Mouse (Mus musculus): ENCODE measurements around the gene Ascl4. TPM values are rescaled to one million over a fixed set of nuclear protein-coding genes. Genes with fewer than 3 reads are reported as not detected.

Gene Ascl4
- polyA plus RNA-seq, 1 experiment from 2014 or later = 2.1 TPM

DNA sequence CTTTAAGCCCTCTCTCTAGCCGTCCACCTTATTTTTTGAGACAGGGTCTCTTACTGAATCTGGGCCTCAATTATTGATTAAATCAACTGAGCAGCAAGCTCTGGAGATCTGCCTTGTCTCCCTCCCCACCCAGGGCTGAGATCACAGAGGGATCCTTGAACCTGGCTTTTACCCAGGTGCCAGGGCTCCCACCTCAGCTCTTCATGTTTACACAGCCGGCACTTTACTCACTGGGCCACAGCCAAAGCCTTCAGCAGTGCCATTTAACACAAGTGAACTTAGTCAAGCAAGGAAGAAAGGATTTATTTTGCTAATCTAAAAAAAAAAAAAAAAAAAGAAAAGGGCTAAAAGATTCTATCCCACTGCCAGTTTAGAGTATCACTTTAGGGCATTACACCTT lies 26.9 kb downstream of the Ascl4 start:
- no peak for ATAC-seq (ENCODE audit: insufficient number of reproducible peaks, insufficient read depth, low FRiP score, low TSS enrichment, low read depth)
- Histone ChIP-seq H3K27ac (no peak overlapping the region), H3K27me3 (no peaks in the 10 kb centered on the region), H3K9me3 (no peaks in the 10 kb centered on the region), H3K4me3 (no peak overlapping the region), H3K36me3 (peaks cover 58% of the 10 kb centered on the region), H3K4me1 (peaks cover 7% of the 10 kb centered on the region; the same call in 1 of the 2 replicates), H3K4me2 (no peak overlapping the region), H3K9ac (no peak overlapping the region)
- WGBS = 86% methylated on average over 2 of the region's 2 CpGs

DNA sequence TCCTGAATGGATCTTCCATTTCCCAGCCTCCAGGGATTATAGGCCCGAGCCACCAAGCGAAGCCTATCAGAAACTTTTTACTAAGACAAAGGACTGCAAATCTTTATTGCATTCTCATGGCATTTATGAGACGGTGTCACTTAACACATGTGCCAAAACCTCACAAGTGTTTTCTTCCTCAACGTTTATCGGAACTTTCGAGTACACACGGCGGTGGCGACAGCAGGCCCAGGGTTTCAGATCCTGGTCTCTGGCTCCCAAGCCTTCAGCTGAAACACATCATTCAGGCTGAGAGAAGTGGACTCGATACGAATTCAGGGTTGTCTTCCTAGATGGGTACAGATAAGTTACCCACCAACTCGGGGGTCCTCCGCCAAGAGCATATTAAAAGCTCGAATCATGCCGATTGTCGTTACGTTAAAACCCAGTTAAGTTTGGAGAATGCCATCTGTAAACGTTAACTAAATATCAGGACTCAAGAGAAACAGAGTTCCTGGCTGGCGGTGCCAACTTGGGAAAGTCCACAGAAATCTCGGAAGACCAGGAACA lies 29.5 kb downstream of the Ascl4 start:
- H3K27me3 ChIP-seq = no peaks in the 10 kb centered on the region
- 5% methylated on average over 20 of the region's 20 CpGs for WGBS
- H3K36me3 ChIP-seq = peaks cover 36% of the 10 kb centered on the region
- ATAC-seq (ENCODE audit: insufficient number of reproducible peaks, insufficient read depth, low FRiP score, low TSS enrichment, low read depth) = no peak
- peak overlapping the region; percentile 96 for H3K9ac ChIP-seq
- peak overlapping the region; percentile 99 for H3K4me3 ChIP-seq
- H3K4me2 ChIP-seq = peak overlapping the region; percentile 88
- H3K27ac ChIP-seq = peak overlapping the region; percentile 84
- H3K9me3 ChIP-seq = no peaks in the 10 kb centered on the region
- H3K4me1 ChIP-seq = peaks cover 7% of the 10 kb centered on the region; the same call in 1 of the 2 replicates

DNA sequence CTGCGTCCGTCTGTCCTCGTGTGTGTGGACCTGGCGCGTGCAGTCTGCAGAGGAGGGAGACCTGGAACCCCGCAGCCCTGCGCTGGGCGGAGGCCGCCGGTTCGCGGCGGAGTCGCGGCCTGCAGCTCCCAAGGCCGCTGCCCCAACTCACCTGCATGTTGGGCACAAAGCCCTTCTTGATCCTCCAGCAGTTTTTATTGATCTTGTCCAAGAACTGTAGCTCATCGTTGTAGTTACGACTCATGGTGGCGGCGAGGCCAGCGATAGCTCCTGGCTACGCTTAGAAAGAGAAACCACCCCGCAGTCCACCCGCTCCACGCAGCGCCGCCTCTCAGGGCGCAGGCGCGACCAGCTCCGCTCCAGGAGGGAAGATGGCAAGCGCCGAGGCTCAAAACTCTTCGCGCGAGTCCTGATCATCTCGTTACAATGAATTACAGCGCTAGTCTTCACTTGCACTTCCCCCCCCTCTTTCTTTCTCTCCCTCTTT lies 30.0 kb downstream of the Ascl4 start, which contains the start of gene Rtcb:
TSS of gene Rtcb (minus strand) at position 360 of the 487 bp plus-strand sequence.
- Histone ChIP-seq H3K9ac (peak within 1 kb of the TSS; percentile 96), H3K27ac (peak within 1 kb of the TSS; percentile 84), H3K4me2 (peak within 1 kb of the TSS; percentile 88), H3K36me3 (peaks cover 30% of the 10 kb centered on the region), H3K4me1 (peaks cover 7% of the 10 kb centered on the region; the same call in 1 of the 2 replicates), H3K4me3 (peak within 1 kb of the TSS; percentile 99), H3K9me3 (no peaks in the 10 kb centered on the region), H3K27me3 (no peaks in the 10 kb centered on the region)
- WGBS = under 1% methylated on average over 38 of the region's 38 CpGs
- peak; percentile 84 for ATAC-seq (ENCODE audit: insufficient number of reproducible peaks, insufficient read depth, low FRiP score, low TSS enrichment, low read depth)

DNA sequence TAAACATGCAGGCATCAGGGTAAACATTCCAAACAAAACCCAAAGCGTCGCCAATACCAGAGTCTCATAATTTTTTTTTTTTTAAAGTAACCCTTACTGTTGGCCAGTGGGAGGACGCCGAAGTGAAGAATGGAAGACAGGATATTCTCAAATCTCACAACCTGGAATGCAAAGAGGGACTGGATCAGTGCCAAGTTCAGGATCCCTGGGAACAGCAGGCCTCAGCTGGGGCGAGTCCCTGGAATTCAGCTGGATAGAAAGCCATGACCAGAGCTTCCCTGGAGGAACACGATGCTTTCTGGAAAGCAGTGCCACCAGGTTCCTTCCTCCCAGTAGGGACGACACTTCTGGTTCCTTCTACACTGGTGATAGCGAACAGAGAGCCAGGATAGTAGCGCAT lies 35.4 kb downstream of the Ascl4 start:
- no peak overlapping the region for H3K27ac ChIP-seq
- no peaks in the 10 kb centered on the region for H3K9me3 ChIP-seq
- WGBS = 72% methylated on average over 9 of the region's 9 CpGs
- ATAC-seq (ENCODE audit: insufficient number of reproducible peaks, insufficient read depth, low FRiP score, low TSS enrichment, low read depth) = no peak
- no peaks in the 10 kb centered on the region for H3K27me3 ChIP-seq
- H3K36me3 ChIP-seq = no peaks in the 10 kb centered on the region
- no peaks in the 10 kb centered on the region for H3K4me1 ChIP-seq
- H3K4me3 ChIP-seq = no peak overlapping the region
- H3K4me2 ChIP-seq = no peak overlapping the region
- no peak overlapping the region for H3K9ac ChIP-seq

DNA sequence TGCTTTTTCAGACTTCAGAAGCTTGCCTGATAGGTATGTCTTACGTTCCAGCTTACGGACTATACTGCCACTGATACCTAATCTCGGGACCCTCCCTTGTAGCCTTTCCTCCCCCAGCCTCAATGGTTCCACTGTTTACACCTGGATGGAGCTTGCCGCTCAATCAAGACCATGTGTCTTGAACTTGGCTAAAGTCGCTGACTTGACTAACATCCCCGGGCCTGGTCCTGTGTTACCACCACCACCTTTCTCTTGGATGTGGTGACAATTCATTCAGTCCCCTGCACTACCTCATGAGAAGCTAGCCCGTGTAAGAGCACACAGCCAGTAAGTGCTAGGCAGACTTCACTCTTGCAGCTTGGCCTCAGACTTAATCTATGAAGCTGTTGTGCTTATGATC lies 36.8 kb downstream of the Ascl4 start:
- 81% methylated on average over 7 of the region's 7 CpGs for WGBS
- ATAC-seq (ENCODE audit: insufficient number of reproducible peaks, insufficient read depth, low FRiP score, low TSS enrichment, low read depth) = no peak

DNA sequence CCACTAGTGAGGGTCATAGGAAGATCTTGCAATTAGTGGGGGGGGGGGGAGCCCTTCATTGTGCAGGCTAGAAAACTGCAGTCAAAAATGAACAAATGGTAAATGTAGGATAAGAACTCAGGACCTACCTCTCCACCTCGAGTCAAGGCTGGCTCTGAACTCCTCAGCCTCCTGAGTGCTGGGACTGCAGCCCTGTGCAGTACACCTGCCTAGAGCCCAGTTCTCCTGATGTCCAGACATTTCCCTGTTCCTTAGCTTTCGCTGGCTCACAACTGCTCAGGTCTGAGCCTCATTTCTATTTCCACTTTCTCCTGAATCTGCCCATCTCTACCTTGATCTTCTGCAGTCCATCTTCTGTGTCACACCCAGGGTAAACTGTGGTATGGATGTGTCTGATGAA lies 39.0 kb downstream of the Ascl4 start:
- no peak overlapping the region for H3K27ac ChIP-seq
- no peaks in the 10 kb centered on the region for H3K36me3 ChIP-seq
- H3K9ac ChIP-seq = no peak overlapping the region
- H3K4me3 ChIP-seq = no peak overlapping the region
- H3K27me3 ChIP-seq = no peaks in the 10 kb centered on the region
- no peaks in the 10 kb centered on the region for H3K4me1 ChIP-seq
- no peak overlapping the region for H3K4me2 ChIP-seq
- ATAC-seq (ENCODE audit: insufficient number of reproducible peaks, insufficient read depth, low FRiP score, low TSS enrichment, low read depth) = no peak
- H3K9me3 ChIP-seq = no peaks in the 10 kb centered on the region
- WGBS = 56% methylated on average over 2 of the region's 2 CpGs

More for the DNA sequence above, 36.8 kb downstream of the Ascl4 start:
- Histone ChIP-seq H3K27me3 (no peaks in the 10 kb centered on the region), H3K4me3 (no peak overlapping the region), H3K36me3 (no peaks in the 10 kb centered on the region), H3K9ac (no peak overlapping the region), H3K4me1 (no peaks in the 10 kb centered on the region), H3K27ac (no peak overlapping the region), H3K9me3 (no peaks in the 10 kb centered on the region), H3K4me2 (no peak overlapping the region)

DNA sequence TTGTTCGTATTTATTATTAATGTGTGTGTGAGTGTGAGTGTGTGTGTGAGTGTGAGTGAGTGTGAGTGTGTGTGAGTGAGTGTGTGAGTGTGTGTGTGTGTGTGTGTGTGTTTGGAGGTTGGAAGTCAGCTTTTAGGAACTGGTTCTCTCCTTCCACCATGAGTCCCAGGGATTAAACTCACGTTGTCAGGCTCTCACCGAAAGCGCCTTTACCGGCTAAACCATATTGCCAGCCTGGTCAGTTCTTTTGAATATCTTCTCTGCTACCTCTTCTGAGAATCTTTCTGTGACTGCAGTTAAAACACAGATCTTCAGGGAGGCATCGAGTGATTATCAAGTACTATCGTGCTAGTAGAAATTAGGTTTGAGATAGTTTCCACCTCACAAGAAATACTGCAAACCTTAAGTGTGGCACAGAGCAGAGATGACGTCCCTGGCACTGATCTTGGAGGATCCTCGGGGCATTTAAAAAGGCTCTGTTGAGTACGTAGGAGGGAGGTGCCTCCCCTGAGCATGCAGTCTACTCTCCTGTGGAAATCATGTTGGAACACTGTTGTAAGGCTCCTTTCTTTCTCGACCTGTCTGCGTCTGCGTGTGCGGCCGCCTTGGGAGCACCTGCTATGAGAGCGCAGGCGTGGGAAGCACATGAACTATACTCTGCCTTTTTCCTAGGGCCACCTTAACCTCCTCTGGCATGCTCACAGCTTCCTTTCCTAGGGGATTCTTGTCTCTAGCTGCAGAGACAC lies 40.1 kb downstream of the Ascl4 start:
- Histone ChIP-seq H3K4me1 (no peaks in the 10 kb centered on the region), H3K27me3 (no peaks in the 10 kb centered on the region), H3K27ac (no peak overlapping the region), H3K4me3 (no peak overlapping the region), H3K36me3 (no peaks in the 10 kb centered on the region), H3K9ac (0 out of 2 replicates have a peak overlapping the region, but pooled peaks have one; percentile 27), H3K4me2 (no peak overlapping the region), H3K9me3 (no peaks in the 10 kb centered on the region)
- 64% methylated on average over 17 of the region's 17 CpGs for WGBS
- no peak for ATAC-seq (ENCODE audit: insufficient number of reproducible peaks, insufficient read depth, low FRiP score, low TSS enrichment, low read depth)

DNA sequence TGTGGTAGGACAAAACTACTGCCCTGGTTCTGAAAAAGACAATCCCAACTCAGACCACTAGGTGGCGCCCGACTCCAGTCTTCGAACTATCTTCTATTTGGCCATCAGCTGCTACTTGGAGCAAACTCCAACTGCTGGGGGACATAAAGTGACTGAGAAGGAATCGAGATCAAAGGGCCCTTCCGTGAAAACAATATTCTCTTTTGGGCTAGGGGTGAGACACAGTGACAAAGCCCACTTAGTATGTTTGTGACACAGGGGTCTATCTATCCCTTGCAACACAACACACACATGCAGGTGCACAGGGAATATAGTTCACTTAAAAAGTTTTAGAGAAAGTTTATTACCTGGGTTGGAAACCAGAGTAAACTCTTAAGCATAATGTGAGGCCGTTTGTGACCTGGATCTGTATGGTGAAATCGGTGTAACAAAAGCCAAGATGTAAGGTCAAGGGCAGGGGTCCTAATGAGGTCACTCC lies 40.7 kb downstream of the Ascl4 start:
- 0 out of 2 replicates have a peak overlapping the region, but pooled peaks have one; percentile 27 for H3K9ac ChIP-seq
- H3K9me3 ChIP-seq = no peaks in the 10 kb centered on the region
- no peaks in the 10 kb centered on the region for H3K4me1 ChIP-seq
- H3K27ac ChIP-seq = no peak overlapping the region
- H3K36me3 ChIP-seq = no peaks in the 10 kb centered on the region
- WGBS = 12% methylated on average over 7 of the region's 7 CpGs
- H3K27me3 ChIP-seq = no peaks in the 10 kb centered on the region
- no peak overlapping the region for H3K4me3 ChIP-seq
- ATAC-seq (ENCODE audit: insufficient number of reproducible peaks, insufficient read depth, low FRiP score, low TSS enrichment, low read depth) = no peak
- no peak overlapping the region for H3K4me2 ChIP-seq

DNA sequence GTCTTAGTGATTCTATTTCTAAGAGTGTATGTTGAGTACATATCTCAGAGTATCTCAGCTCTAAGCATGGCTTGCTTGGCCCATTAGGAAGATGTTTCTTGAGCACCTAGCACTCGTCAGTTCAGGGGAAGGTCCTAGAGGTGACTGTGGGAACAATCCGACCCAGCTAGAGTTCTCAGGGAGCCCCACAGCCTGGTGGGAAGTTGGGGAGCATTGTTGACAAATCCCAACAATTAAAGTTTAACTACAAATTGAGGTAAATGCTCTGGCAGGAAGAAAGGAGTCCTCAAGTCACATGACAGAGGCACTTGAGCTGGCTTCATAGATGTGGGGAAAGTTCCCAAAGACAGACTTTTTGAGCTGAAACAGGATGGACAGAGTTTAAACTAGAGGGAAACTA lies 41.2 kb downstream of the Ascl4 start:
- Histone ChIP-seq H3K9me3 (no peaks in the 10 kb centered on the region), H3K36me3 (no peaks in the 10 kb centered on the region), H3K4me1 (no peaks in the 10 kb centered on the region), H3K9ac (no peak overlapping the region), H3K27me3 (no peaks in the 10 kb centered on the region), H3K27ac (no peak overlapping the region), H3K4me3 (no peak overlapping the region), H3K4me2 (no peak overlapping the region)
- no peak for ATAC-seq (ENCODE audit: insufficient number of reproducible peaks, insufficient read depth, low FRiP score, low TSS enrichment, low read depth)
- WGBS = 38% methylated on average over 2 of the region's 2 CpGs

DNA sequence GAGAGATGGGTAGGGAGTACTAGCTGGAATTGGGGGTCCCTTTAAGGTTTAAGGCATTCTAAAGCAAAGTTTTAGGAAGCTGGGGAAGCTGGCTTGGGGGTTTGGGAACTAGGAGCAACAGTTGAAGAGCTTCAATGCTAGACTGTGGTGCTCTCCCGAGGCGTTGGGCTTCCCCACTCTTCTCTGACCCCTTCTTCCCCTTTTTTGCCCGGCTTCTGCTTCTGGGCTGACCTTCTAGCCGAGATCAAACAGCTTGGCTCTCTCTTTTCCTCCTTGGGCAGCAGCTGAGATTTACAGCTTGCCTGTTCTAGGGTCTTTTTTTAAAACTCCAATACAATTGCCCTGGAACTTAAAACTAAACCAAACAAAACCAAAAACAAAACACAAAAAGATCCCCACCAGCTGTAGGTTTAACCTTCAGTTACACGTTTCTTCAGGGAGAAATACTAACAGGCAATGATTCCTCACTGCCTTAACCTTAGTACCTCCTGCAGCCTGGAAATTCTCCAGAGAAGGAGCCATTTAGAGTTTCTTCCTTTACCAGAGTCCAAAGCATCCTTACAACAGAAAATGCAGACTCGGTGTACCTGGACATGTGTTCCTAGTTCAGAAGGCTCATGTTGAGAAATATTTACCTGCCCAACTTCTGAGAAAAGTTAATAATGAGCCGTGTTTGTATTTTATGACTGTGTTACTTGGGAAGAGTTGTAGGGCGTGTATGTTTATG lies 42.6 kb downstream of the Ascl4 start:
- no peak overlapping the region for H3K9ac ChIP-seq
- no peak for ATAC-seq (ENCODE audit: insufficient number of reproducible peaks, insufficient read depth, low FRiP score, low TSS enrichment, low read depth)
- no peak overlapping the region for H3K4me2 ChIP-seq
- no peaks in the 10 kb centered on the region for H3K27me3 ChIP-seq
- WGBS = 52% methylated on average over 8 of the region's 8 CpGs
- no peaks in the 10 kb centered on the region for H3K9me3 ChIP-seq
- H3K36me3 ChIP-seq = no peaks in the 10 kb centered on the region
- no peaks in the 10 kb centered on the region for H3K4me1 ChIP-seq
- no peak overlapping the region for H3K4me3 ChIP-seq
- no peak overlapping the region for H3K27ac ChIP-seq

DNA sequence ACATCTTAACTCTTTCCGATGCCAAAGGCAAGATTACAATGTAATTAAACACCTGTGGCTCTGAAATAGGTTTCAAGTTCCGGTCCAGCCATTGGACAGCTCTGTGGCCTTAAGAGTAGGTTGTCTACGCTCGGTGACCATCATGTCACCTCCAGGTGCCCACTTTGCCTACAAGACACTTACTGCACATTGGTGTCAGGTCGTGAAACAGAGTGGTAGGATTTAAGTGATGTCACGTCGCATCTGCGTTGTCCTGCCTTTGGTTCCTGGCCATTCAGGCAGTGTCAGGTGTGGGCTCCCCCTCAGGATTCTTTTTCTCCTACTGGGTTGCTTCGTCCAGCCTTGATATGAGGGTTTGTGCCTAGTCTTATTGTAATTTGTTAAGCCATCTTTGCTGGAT lies 44.3 kb downstream of the Ascl4 start:
- Histone ChIP-seq H3K36me3 (no peaks in the 10 kb centered on the region), H3K27me3 (no peaks in the 10 kb centered on the region), H3K9me3 (no peaks in the 10 kb centered on the region), H3K4me3 (no peak overlapping the region), H3K27ac (no peak overlapping the region), H3K9ac (no peak overlapping the region), H3K4me2 (no peak overlapping the region), H3K4me1 (no peaks in the 10 kb centered on the region)
- 86% methylated on average over 9 of the region's 9 CpGs for WGBS
- ATAC-seq (ENCODE audit: insufficient number of reproducible peaks, insufficient read depth, low FRiP score, low TSS enrichment, low read depth) = no peak

Measured in embryonic facial prominence, embryonic 13.5 days (tissue).